Mouse (Mus musculus) skeletal muscle tissue, adult 2 months (tissue): ENCODE results near the gene Thra.

ENCODE experiments used
- DNase-seq: peaks from one replicate; pipeline ENCODE4 v3.0.0-alpha.2; 2012; ENCODE audit warnings: low read depth, low spot score

Thra gene

GRCm38 (mm10) chr11:98795714-98796514 lies 55.5 kb downstream of the Thra start:
- peak; percentile 31 for DNase-seq

DNA sequence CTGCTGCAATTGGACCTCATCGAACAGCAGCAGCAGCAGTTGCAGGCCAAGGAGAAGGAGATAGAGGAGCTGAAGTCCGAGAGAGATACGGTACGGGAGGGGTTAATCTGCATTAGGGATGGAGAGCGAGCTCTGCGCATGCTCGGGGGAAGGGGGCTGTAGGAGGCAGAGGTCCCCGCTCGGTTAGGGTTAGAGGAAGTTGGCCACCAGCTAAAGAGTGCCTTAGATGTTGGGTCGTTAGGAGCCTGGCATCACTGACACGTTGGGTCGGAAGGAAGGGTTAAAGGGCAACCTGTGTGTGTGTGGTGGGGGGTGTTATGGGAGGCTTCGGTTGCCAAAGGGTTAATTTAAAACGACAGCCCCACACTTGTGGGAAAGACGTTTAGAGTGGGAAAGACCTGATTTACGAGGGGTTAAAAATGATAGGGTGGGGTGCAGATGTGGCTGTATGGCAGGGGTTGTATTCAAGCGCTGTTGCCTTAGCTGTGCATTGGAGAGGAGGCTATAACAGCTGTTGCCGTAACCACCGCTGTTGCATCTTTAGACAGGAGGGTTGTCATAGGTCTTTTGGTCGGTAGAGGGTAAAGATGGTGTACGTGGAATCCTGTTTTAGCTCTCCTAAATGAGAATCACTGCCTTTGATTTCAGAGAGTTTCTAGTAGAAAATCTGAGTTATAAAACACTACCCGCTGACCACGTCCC lies 56.2 kb downstream of the Thra start:
- peak; percentile 45 for DNase-seq

GRCm38 (mm10) chr11:98797306-98797705 lies 56.9 kb downstream of the Thra start:
- no peak for DNase-seq

DNA sequence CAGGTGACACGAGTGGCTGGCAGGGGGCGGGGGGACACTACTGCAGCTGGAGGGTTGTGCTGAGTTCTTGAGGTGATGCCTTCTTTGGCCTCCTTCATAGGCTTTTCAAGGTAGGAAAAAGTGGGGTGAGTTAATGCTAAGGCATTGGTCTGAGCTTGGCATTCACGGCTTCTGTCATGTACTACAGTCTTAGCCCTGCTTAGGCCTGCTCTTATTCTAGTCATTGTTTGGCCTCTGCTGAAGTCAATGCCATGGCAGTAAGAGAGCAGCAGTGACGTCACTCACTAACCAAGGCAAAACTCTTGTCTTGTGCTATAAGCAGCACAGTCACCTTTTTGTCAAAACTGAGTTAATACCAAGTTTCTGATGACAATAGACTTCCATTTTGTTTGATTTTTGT lies 57.5 kb downstream of the Thra start:
- no peak for DNase-seq

- no peak for DNase-seq
Observed at GRCm38 (mm10) chr11:98804605-98805004, 64.2 kb downstream of the Thra start, which contains the start of gene Casc3. Casc3 (plus strand) TSS chr11:98804905.

DNA sequence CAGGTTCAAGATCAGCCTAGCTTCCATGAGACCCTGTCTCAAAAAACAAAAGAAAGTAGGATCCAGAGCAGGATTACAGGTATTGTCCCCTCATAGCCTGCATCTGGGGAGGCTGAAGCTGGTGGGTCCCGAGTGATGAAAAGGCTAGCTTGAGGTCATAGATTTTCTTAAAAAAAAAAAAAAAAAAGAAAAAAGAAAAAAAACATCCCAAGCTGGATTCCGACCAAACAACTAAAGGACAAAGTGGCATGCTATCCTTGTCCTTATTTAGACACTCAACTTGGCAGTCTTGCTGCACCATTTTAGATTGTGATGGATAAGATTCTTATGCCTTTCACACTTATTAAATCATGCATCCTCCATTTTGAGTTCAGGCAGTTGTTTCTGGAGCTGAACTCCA lies 68.0 kb downstream of the Thra start:
- no peak for DNase-seq

DNA sequence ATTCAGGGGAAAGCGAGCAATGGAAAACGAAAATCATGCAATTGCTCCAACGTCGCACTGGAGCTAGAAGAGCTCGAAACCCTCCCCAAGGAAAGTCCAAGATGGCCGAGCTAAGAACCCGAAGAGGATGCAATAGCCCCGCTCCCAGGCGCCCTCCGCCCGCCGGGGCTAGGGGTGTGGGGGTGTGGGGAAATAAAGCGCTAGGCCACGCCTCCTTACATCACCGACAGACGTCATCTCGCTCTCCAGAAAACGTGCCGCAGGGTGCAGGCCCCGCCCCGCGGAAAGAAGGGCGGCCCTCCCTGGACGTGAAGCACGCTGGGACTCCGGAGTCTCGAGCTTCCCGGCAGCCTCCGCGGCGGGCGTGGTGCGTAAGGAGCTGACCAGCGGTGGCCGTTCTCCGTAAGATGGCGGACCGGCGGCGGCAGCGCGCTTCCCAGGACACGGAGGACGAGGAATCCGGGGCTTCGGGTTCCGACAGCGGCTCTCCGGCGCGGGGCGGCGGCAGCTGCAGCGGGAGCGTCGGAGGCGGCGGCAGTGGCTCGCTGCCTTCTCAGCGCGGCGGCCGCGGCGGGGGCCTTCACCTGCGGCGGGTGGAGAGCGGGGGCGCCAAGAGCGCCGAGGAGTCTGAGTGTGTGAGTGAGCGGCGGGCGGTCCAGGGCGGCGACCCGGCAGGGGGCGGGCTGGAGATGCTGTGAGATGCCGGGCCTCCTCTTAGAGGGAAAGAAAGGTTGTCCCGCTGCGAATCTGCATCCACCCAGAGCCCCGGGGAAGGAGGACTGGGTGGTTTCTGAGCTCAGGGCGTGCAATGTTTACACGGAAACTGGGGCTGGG lies 69.2 kb downstream of the Thra start:
- DNase-seq, result peak; percentile 97

DNA sequence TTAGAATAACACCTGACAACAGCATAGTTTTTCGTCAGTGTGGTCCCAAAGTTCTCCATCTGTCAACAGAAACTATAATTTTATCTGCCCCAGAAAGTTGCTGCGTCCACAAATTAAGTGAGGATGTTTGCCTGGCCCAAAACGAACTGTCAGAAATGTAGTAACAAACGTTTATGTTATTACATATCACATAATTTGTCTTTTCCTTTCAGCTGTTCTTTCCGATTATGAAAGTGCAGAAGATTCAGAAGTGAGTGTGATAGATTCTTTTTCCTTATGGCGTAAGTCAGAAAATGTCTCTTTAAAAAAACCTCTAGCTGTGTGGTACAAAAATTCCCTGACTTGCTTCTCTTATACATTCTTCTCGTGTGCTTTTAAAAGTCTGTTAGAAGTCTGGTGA lies 70.2 kb downstream of the Thra start:
- no peak for DNase-seq

DNA sequence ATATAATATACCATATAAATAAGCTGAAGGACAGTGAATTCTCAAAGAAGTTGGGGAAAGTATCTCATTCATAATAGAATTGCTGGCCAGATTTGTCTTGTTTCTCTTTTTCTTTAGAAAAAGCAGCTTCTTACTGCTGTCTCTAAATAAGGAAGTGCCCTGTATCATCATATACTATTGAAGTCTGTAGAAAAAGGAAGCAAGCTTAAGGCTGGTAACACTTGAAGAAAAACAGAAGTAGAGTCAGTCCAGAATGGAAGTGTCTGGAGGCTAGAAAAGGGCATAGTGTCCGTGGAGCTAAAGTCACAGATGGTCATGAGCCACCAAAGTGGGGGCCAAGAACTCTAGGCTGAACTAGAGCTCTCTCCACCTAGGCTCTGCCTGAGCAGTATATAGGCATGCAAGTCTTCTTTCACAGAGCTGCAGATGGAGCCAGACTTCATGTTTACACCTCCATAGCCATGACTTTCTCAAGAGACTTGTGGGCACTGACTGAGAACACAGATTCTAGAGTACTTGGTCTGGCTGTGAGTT lies 76.3 kb downstream of the Thra start:
- no peak for DNase-seq
